Mouse (Mus musculus) adrenal gland, adult 8-10 months (tissue): Measurements from ENCODE around the gene Slc25a26. TPM values are rescaled to one million over a fixed set of nuclear protein-coding genes. Genes with fewer than 3 reads are reported as not detected.

Experiments used
- DNase-seq: peaks from one replicate; pipeline ENCODE4 v3.0.0; 2022
- microRNA-seq, 2 experiments: library from miRNA; unstranded; fragments of <30 nt; microRNA quantifications; one replicate each; pipeline ENCODE4 v1.2.0; 2022
- total RNA-seq, 4 experiments: library from RNA; stranded (reverse); gene quantifications; 2 replicates each; pipeline ENCODE4 v1.2.4; 2022

Slc25a26 gene
- total RNA-seq, 4 experiments from 2014 or later, result 11.0 to 18.0 (median 14.9) TPM

DNA sequence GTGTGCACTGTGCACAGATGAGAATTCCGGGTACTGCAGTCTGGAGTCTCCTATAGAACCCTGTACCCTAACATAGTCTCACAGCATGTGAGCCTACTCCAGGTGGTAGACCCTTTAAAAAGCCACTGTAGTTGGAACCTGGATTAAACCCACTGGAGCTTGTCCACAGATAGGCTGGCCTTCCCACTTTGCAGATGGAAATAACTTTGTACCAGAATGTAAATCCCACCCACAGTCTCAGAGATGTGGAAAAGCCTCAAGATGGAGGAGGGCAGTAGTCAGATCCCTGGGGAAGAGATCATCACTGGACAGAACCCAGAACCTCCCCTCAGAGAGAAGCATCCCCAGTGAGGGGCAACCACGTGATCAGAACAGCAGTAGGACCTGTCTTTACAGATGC, 143.9 kb downstream of the Slc25a26 start:
- DNase-seq, result no peak

DNA sequence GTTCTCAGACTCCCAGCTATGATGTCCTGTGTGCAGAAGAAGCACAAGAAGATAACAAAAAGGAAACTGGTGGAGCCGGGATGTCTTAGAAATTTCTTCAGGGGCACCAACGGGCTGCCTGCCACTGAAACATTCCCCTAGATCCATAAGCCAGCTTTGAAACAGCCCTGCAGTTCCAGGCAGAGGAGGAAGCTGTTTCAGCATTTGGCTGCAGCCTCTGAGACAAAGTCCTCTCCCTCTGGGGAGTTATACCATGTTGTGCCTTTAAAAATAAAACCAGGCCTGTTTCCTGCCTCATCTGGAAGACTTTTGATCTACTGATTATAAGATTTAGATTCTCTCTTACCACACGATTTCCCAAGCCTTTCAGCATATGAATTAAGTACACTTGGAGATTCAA, 144.5 kb downstream of the Slc25a26 start:
- no peak for DNase-seq

DNA sequence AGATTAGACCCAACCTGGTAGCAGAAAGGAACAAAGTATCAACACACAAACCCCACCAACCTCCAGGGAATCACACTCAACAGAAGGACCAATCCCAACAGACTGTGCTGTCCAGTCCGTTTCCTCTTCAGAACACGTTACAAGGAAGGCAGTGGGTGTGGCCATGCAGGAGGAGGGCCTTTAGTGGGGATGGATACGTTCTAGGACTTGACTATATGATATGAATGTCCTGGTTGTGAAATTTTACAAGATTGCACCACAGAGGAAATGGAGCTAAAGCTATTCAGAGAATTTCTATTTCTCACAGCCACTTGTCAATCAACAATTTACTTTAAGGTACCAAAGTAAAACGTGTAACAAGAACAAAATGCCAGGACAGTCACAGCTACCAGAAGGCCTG, 145.6 kb downstream of the Slc25a26 start:
- no peak for DNase-seq

DNA sequence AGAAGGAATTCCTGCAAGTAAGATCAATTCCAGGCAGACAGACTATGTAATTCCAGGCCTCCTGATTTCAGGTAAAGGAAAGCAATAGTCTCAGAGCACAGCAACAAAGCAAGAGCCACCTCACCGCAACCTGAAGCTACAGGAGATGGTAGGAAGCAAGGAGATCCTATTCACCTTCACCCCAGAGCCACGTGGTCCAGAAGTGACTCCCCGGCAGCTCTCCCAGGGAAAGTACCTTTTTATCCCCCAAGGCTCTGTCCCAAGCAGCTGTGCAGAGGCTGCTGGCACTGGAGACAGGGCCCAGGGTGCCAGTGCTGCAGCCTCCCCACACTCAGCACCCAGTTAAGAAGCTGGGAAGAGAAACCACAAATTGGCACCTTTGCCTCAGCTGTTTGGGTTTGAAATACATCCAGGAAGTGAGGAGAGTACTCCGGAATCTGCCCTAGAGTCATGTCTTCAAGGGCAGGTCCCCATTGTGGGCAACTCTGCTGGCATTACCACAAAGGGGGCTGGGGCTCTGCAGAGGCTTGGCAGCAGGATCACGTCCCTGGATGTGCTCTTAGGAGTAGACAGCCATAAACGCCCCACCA, 146.2 kb downstream of the Slc25a26 start:
- DNase-seq, result no peak

DNA sequence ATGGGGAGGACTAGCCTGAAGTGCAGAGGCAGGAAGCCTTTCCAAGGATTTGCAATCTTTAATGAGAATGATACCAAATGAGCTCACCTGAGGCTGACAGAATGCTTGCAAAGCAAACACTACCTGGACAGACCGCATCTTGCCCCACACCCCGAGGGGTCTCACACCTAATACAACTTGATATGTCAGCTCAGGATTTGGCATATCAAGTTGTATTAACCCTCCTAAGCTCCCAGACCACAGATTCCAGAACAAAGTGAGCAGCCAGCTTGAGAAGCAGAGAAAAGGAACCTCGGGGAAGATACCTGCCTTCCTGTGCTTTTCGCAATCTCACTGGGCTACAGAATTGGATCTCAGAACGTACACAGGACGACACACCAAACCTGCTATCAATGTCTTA, 146.8 kb downstream of the Slc25a26 start:
- no peak for DNase-seq

DNA sequence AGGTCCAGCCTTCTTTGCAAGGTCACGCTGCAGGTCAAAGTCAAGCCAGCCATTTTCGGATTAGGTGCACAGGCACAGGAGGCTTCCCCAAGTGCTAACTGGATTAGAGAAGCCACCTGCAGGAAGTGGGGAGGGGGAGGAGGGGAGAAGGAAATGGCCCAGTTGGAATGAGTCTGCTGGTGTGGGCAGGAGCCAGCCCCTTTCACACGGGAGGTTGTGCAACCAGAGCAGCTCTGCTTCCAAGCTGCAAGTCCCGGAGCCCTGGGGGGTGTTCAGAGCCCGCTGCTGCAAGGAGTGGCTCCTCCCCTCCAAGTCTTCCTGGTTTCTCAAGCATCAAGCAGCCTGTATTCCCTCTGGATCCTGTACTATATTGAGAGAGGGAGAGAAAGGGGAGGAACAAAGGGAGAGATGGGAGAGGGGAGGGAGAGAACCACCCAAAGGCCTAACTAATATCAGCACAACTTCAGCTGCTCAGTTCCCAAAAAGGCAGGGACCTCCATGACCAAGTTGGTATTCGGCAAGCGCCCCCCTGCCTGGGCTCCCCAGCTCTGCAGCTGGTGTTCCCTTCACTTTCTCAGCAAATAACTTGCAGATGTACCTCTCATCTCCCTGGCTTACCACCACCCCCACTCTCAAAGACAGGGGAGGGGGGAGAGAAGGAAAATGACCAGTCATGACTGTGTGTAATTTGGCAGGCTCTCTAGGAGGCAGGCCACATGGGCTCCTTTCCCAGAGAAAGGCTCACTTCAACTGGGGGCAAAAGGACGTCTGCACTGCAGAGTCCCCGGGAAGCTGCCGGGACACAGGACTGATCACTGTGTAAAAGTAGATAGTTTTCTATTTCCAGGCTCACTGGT, 147.7 kb downstream of the Slc25a26 start:
- peak; percentile 41 for DNase-seq

DNA sequence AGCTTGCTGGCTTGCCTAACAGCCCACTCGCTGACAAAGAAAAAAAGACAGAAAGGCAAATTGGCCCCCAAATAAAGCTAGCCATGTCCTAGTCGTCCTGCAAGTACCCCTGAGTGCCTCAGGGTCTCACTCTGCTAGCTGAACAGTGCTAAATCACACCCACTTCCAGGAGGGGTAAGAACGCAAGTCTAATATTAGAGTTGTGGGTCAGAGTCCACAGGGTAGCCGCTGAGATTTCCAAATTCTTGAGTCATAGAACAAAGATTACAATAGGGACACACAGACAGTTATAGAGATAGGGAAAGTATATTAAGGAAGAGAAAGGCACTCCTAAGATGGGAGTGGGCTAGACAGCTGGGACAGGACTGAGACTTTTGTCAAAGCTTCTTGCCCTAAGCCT, 148.4 kb downstream of the Slc25a26 start:
- no peak for DNase-seq

DNA sequence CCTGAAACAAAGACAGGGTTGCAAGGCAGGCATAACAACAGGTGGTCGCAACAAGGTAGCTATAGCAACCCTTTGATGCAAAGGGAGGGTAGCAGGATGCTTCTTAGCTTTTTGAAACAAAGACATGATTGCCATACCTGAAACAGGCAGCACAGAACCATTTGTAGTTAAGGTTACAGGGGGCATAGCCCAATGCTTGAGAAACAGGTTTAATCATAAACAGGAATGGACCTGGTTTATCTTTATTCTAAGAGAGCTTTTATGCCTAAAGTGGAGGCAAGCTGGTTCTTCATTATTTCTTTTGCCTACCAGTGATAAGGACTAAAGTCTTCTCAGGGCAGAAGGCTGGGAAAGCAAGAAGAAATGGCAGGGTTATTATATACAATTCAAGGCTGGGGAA, 149.5 kb downstream of the Slc25a26 start:
- DNase-seq, result no peak

DNA sequence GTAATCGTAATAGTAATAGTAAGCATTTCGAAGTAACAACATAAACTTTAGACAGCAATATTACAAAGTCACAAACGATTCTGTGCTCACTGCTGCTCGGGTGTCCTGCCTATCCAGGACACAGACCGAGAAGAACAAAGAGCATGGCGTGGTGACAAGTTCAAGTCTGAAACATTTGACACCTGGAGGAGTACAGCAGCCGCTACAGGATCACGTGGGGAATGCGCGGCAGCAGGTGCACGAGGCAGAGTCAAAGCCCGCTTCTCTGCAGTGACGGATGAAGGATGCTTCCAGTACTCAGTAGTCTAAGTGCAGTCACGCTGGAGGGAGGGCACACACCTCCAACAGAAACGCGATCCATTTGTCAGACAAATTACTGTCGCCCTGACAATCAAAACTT, 151.4 kb downstream of the Slc25a26 start:
- DNase-seq, result no peak

DNA sequence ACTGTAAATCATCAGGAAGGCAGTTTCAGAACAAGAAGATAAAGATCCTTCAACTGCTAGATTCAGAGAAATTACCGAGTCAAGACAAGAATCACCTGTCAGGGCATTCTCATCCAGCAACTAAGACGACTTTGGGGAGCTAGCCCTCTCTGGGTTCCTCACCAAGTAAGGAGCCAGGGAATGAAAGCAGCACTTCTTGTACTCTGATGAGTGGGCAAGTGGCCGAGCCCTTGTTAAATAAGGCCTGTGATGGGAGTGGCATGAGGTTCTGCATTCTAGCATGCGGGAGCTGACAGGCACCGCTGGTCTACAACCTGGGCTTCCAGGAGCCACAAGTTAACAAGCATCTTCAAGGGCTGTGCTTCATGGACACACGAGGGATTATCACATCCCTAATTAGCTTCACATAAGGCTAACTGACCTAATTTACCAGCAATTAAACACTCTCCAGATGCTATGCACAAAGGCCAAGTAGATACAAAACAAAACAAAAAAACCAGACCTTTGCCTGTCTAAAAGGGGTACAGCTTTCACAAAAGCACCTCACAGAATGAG, 152.6 kb downstream of the Slc25a26 start:
- no peak for DNase-seq

DNA sequence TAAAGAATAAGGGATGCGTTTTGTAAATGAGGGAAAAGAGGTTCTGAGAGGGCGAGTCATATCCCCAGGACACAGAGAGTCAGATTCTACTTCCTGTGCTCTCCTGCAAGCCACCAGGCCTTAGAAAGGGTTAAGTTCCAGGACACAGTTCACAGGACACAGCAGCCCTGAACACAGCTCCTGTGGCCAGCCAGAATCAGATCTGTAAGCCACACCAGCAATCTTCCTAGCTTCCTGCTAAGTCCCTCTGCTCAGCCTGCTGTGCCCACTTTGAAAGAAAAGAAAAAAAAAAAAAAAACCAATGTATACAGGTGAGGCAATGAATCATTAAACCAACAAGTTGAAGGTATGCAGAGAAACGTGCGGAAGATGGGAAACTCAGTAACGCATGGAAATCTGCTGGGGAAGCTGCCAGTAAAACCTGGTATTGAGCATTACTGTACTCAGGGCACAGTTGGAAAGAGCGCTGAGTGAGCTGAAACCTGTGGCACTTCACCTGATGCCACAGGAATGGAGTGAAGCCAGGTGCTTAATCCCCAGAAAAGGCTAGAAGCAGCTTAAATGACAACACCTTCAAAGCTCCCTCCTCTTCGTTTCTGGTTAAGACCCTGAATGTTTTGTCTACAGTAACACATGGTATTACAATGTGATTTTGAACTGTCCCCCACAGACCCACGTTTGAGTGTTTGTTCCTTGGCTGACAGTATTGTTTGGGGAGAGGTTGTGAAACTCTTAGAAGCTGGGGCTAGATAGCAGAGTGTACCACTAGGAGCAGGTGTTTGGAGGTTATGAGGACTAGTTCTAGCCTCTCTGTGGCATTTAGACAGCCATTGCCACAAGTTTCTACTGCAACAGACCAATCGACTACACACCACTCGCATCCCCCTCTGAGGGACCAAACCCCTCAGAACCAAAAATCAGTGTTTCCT, 153.5 kb downstream of the Slc25a26 start:
- DNase-seq, result no peak

Small RNAs within 50 kb of the gene (microRNA-seq; reads per million reads assigned to microRNA genes)
- 0 to 0.34 reads per million in 2 experiments for gene Mir7041

Other genes with a start within 250 kb of the Slc25a26 start
- 10 to 100 TPM; 16.5 to 69.9 (median 38.8) TPM for gene Magi1, start 216.4 kb upstream of the Slc25a26 start, total RNA-seq
- 10 to 100 TPM in 1 of 4 experiments, 1 to 10 TPM in 3; 8.2 to 14.0 (median 9.0) TPM for gene Lrig1, start 199.8 kb downstream of the Slc25a26 start, total RNA-seq